Mouse (Mus musculus) A20 (cell line): ENCODE measurements around the gene Rab4a.

Experiments used
- DNase-seq: peaks from one replicate; pipeline ENCODE4 v3.0.0-alpha.2; 2011; ENCODE audit warnings: low read depth, low spot score

The Rab4a gene

DNA sequence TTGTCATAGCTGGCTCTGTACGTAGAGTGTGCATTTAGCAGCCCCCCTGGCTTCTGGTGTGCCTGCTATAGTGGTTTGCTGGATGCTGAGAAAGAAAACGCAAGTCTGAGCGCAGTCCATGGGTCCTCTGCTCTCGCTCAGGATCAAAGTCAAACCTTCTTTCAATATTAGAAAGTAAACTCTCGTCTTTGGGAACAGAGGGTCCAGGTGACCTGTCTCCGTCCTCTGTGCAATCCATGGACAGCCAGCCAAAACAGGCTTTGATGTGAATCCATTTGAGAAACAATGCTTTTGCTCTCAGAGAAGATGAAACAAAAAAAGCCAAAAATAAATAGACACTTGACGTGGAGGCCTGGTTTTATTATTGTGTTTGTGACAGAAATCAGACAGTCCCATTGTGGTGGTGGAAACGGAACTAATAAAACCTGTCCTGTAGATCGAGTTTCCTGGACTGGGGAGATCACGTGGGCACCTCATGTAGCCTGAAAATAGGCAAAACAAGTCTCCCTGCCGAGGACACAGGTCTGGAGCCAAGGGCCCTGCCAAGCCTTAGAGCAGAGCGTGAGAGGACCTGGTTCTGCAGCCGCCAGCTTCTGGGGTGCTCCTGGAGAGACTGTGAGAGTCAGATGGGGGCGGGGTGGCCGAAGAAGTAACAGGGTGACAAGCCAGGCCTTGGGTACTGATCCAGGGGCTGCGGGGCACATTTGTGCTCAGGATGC is 7.5 kb downstream of the Rab4a start:
- DNase-seq, result no peak

DNA sequence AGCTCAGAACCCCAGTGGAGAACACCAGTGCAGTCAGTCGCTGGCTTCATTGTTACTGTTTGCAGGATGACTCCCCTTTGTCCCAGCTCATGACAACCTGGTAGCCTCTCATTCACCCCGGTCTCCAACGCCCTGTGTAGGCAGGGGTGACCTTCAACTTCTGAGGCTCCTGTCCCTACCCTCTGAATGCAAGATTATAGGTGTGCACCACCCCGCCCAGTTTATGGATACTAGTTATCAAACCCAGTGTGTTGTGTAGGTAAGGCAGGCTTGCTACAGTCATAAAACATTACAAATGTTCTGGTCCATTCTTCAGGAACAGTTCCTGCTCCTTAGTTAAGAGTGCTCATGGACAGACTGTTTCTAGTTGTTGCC is 8.1 kb downstream of the Rab4a start:
- DNase-seq, result no peak

DNA sequence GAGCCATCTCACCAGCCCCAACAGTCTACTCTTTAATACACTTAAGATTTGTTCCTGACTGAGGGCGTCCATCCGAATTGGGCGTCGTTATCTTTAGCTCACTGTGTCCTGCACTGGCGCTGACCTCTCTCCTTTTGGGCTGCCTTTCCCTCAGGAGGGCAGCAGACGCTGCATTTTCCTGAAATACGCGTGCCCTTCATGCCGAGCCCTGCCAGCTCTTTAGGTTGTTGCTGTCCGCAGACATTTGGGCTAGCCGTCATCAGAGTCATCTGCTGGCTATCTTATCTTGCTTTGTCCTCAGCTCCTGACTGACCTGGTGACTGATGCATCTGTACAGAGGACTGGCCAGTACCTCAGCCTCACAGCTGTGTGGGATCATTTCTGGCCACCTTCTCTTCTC is 9.5 kb downstream of the Rab4a start:
- DNase-seq, result no peak

DNA sequence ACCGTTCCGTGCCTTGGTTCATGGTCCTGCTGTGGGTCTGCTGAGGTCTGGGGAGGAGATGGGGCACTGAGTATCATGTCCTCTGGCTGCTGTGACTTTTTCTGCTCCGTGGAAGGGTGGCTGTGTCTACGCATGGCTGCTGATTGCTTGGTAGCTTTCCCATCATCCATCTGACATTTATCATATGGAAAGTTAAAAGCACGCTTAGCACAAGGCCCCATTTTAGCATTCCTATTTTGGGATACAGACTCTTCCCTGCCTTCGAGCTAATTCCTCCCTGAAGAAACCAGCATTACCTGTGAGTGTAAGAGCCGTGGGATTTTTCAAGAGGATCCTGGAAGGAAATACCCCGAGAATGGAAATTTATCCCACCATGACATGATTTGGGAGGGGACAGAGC is 11.2 kb downstream of the Rab4a start:
- no peak for DNase-seq

DNA sequence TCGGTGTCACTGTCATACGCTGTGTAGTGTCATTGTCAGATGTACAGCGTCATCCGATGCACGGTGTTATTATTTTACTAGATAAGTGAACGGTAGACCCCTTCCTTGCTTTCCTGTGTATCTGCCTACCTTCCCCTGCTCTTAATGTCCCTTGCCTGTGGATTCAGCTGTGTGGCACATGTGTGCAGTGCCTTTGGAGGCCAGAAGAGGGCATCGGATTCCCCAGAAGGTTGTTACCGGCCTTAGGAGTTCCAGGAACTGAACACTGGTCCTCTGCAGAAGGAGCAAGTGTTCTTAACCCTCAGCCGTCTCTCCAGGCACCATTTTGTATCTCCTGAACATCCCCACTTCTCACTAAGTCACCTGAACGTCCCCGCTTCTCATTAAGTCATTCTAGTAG is 12.0 kb downstream of the Rab4a start:
- peak; percentile 18 for DNase-seq

DNA sequence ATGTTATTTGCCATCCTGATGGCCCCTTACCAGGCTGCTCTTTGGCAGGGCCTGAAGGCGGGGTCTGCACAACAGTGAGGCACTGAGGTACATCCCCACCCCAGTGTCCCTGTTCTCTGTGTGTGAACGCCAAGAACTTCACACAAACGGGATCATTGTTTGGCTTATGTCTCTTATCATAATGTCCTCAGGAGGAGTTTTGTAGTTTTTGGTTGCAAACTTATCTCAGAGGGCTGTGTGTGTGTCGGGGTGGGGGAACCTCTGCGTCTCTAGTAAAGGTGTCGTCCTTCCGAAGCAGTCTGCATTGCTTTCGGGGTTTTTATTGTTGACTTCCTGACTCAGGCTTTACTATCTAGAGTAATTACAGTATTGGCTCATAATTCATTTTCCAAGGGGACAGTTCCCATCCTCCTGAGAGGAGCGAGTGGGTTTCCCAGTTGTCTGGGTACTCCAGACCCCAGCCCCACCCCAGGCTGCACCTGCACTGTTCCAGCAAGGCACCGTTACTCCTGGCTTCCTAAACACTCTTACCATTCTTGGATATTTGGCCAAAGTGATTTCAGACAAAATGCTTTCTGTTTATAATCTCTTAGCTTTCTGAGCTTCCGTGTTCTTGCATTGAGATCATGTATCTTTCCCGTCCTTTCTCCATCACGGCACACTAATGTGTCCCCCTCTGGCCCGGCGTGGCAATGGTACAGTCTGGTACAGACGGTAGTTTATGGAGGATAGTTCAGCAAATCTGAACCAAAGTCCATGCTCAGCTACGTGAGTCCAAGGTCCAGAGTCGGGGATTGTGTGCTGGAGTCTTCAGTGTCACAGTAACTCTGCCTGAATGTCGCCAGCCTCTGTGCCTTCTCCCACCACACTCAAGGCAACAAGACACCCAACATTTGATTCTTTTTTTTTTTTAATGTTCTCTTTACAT is 14.2 kb downstream of the Rab4a start:
- no peak for DNase-seq

DNA sequence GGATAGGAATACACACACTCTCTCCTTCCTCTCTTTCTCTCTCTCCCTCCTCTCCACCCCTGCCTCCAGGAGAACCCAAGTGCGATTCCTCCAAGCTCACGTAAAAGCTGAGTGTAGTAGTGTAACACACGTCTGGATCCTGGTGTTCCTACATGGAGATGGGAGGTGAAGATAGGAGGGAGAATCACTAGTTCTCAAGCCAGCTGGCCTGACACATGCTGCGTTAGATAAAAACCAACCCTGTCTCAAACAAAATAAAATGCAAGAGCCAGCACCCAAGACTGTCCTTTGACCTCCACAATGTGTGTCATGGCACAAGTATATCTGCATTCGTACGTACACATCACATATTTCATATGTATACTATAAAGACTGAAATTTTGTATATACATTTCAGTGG is 15.0 kb downstream of the Rab4a start:
- no peak for DNase-seq

DNA sequence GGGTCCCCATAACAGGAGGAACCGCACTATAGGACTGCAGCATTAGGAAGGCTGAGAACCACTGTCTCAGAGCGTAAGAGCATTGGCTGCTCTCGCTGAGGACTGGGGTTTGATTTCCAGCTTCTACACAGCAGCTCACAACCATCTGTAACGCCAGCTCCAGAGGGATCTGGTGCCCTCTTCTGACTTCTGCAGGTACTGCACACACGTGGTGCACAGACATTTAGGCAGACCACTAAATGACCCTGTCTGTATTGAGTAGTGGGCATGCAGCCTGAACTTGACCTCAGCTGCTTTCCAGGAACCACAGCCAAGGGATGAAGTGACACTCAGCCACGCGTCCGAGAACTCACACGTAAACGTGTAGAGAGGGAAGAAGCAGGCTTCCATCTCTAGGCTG is 17.3 kb downstream of the Rab4a start:
- DNase-seq, result no peak

DNA sequence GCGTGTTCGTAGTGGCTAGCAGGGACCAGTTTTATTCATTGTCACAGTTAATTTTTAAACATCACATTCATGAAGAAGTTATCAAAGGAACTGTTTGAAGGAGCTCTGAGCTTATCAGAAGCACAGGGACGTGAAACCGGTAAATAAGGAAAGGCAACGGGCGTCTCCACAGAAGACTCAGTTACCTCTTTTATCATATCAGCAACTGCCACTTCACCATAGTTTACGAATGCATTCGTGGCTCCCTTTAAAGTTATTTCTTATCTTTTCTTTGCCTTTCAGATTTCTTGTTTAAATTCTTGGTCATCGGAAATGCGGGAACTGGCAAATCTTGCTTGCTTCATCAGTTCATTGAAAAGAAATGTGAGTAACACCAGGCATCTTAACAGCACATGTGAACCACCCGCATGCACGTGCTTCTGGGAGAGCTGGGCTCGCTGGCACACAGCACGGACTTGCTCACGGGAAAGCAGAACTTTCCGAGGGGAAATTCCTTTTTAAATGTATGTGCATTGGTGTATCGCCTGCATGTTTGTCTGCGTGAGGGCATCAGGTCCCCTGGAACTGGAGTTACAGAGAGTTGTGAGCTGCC is 17.8 kb downstream of the Rab4a start:
- DNase-seq, result no peak

DNA sequence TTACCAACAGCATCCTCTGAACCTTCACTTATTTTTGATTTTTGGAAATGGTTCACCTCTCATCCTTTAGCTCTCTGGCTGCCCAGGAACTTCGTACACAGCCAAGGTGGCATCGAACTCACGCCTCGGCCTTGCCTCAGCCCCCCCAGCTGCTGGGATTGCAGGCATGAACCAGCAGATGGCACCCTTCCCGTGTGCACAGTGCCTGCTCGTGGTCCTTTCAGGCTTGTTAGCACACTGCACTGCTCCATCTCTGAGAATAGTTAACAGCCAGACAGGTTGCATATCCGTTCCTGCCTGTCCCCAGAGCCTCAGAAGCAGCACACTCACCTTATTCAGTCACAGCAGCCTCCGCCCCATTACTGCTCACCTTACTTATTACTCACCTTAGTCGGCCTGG is 20.2 kb downstream of the Rab4a start:
- DNase-seq, result peak; percentile 44

DNA sequence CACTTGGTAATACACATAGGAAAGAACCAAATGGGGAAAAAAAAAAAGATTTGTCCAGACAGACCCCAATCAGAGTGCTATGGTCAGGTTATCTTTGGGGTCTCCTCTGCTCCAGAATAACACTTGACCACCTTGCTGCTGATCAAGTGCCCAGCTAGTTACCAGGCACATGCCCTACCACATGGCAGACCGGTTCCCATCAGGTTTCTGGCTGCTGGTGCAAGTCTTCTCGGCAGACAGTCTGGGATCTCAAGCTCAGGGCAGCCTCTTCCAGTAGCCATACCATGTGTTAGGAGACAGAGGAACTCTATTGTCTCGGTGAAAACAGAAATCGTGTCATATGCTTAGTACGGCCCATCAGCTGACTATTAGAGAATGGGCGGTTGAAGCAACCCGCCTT is 21.0 kb downstream of the Rab4a start:
- DNase-seq, result no peak

DNA sequence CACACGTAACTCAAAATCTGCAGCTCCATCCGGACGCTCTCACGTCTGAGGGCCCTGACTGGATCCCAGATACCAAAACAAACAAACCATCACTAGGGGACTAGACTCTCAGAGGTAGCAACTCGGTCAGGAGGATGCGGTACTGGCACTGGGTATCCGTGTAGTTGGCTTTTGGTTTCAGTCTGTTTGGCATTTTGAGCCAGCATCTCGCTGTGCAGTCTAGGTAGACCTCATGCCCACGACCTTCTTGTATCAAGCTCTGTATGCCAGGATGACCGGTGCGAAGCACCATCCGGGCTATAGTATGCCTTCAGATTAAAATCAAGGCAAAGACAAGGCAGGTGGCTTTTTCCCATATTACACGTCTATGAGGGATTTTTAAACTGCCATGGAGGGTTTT is 21.7 kb downstream of the Rab4a start:
- no peak for DNase-seq

DNA sequence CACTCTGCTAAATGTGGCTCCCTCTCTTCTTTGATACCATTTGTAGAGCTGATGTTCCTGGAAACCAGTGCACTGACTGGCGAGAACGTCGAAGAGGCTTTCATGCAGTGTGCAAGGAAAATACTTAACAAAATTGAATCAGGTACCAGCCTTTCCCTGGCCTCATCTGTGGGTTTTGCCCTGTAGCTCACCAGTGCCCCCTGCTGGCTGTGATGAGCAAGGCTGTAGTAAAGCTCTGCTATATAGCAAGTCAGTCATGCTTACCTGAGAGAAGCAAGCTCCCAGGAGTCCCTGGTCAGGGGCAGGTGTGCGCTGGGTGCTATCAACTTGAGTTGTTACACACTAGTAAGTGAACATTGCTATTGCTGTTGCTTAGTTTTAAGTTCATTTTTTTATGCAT is 27.0 kb downstream of the Rab4a start:
- peak; percentile 56 for DNase-seq

DNA sequence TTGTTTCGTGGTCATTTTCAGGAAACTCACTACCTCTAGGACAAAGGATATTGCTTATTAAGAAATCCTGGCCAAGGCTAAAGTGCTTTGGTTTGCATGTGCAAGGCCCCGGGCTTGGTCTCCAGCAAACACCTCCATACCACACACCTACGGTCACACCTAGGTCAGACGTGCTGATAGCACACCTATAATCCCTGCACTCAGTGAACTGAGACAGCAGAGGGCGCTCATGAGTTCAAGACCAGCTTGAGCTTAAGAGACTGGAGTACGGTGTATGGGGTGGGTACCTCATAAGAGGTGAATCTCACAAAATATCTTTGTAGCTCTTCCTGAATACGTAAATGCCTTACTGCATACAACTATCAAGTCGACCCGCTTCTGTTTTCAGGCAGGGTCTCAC is 29.7 kb downstream of the Rab4a start:
- DNase-seq, result peak; percentile 73

DNA sequence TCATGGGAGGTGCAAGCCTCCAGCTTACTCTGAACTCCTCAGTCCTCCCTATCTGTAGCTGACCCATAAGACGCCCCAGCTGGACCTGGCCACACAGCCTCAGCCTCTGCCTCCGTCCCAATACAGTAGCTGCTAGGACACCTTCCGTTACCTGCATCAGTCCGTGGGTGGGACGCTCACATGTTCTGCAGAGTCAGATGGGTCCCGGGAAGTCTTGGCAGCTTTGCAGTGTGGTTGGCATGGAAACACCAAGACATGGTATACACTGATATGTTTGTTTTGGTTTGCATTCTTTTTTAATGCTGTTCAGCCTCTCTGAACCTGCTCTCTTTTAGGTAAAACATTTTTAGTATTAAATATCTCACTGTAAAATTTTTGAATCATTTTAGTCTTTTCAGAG is 30.6 kb downstream of the Rab4a start:
- no peak for DNase-seq

DNA sequence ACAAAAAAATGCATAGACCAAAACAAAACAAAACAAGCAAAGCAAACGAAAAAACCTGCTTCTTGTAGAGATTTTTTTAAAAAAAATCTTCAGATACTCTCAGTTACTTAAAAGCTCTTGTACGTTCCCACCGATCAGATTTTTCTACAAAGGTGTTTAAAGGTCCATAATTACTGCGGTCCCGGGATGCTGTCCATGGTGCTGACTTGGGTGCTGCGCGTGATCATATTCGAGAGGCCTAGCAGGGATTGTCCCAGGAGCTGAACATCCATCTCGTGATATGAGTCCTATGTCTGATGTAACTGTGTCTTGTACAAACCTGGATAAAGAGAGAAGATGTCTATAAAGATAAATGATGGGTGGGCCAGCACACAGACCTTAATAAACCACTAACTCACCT is 32.7 kb downstream of the Rab4a start:
- DNase-seq, result no peak

DNA sequence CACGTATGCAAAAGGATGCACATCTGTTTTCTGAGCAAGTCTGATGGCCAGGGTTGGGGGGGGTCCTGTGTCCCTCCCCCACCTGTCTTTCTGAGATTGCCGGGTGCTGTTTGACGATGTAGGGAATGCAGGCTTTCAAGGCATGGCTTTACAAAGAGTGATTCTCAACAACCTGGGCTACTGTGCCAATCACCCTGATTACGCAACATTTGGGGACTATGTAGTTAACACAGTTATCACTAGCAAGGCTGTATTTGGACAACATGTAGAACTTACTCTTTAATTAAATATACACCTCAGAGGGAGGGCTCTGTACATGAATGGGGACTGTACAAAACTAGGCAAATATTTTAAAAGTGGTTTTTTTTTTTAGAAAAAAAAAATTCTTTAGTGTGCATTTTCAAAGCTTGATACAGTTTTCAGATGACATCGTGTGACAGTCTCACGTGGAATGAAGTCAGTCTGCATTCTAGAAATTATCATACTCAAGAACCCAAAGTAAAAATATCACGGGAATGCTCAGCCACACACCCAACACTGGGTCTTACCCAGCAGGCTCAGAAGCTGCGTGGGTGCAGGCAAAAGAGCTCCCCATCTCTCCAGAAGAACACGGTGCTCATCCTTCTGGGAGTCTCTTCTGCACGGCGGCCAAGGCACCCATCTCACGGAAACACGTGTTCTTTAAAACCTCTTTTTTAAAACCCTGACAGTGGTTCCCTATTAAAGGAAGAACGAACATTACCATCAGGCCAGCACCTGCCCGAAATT is 35.0 kb downstream of the Rab4a start:
- no peak for DNase-seq

DNA sequence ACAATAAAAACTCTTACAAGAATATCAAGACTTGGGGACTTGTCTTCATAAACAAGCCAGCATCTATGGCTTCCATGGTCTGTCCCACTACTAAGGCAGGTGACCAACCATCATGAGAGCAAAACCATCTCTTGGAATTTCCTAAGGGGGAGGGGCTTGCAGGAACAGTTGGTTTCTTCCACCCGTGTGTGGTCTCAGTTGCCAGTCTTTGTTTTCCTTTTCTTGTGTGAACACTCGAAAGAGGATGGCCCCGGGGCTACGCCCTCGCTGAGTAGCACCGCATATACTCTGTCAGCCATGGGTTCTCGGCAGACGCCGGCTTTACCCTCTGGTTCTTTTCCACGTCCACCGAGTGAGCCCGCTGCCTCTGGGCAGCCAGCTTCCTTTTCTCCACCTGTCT is 36.3 kb downstream of the Rab4a start:
- no peak for DNase-seq

DNA sequence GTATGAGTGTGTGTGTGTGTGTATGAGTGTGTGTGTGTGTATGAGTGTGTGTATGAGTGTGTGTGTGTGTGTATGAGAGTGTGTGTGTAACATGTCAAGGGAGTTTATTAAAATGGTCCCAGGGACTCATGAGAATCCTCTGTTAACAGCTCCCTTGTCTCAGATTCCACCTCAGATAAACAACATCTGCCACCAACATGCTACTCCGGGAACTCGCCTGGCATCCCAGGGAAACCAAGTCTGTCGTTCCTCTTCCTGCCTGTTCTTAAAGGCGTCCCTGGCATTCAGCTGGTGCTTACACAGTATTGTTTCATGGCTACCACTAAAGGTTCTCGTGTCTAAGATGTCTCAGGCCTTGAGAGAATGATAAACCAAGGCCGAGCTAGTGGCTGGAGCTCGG is 38.6 kb downstream of the Rab4a start:
- DNase-seq, result no peak

DNA sequence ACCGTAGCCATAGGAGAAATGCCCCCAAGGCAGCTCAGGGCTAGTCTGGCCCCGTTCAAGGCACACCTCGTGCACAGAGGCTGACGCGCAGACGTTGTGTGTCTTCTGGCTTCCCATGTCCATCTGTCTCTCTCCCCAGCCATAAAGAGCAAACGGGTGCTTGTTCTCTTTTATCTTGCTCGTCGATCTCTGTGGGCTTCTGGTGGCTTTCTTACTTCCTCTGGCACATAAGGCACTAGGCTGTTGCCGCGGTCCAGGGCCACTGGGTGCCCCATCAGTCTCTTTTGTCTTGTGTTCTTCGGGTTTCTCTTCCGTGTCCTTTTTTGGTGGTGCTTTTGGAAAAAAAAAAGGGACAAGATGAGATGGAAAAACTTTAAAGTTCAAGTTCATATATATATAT is 39.3 kb downstream of the Rab4a start:
- DNase-seq, result no peak

DNA sequence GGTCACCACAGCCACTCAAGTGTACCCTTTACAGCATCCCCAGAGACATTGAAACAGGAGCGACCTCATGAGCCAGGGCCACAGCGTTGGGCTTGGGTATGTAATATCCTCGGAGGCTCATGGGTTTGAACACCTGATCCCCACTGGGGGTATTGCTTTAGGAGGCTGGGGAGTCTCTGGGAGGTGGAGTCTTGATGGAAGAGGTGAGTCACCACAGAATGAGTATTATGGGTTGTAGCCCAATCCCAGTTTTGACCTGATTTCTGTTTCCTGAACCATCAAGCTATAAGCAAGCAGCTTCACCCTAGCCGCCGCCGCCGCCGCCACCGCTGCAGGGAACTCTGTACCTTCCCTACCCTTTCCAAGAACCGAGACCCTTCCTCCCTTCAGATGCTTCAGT is 40.2 kb downstream of the Rab4a start:
- no peak for DNase-seq

DNA sequence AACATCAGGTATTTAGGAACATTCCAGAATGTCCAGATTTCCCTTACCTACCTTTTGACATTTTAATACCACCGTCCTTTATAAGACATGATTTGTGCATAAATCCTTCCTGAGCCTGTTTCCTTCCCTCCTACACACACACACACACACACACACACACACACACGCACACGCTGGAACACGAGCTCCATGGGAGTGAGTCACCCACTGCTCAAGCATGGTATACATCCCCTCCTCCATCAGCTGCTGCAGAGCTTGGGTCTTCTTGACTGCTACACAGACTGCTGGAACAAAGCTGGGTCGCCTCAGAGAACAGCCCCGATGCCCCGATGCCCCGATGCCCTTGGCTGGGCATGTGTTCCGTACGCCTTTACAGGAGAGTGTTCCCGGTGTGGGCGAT is 40.7 kb downstream of the Rab4a start:
- no peak for DNase-seq
